Mouse (Mus musculus) layer of hippocampus, adult 18-20 months (tissue): ENCODE data around the gene Atp2b2. TPM values are rescaled to one million over a fixed set of nuclear protein-coding genes. Genes with fewer than 3 reads are reported as not detected.
A peak's percentile ranks its signal among the peaks of the same experiment; 100 is the strongest.

Source experiments
- DNase-seq, 2 experiments: peaks; one replicate each; pipeline ENCODE4 v3.0.0; 2022; ENCODE audit warnings: low spot score in 2 of 2
- long read RNA-seq: library from polyadenylated mRNA; stranded (forward); transcript quantifications from one replicate; pipeline ENCODE4 v2.0.0, GENCODE M21; 2021
- total RNA-seq, 2 experiments: library from RNA; stranded (reverse); gene quantifications; 2 replicates each; pipeline ENCODE4 v1.2.3; 2021

Atp2b2 gene
- 100 to 1,000 TPM; 313 to 326 TPM for total RNA-seq
- long read RNA-seq, full-length matches to known transcripts = 278 of 484 reads
- long read RNA-seq, partial matches to known transcripts = 90 of 484 reads
- long read RNA-seq, other reads (novel, unspliced or antisense) = 116 of 484 reads

- DNase-seq = no peak
These were observed at the start of gene Atp2b2 for GRCm38 (mm10) chr6:114042332-114042731. Gene Atp2b2 (minus strand): TSS chr6:114042613.

GRCm38 (mm10) chr6:114089626-114090025, 47.2 kb upstream of the Atp2b2 start:
- DNase-seq = peak; percentile 55 to 89

GRCm38 (mm10) chr6:114087106-114087505, 44.7 kb upstream of the Atp2b2 start:
- DNase-seq = no peak

GRCm38 (mm10) chr6:114078556-114078955, 36.1 kb upstream of the Atp2b2 start:
- no peak for DNase-seq

GRCm38 (mm10) chr6:114076560-114076959, 34.1 kb upstream of the Atp2b2 start:
- DNase-seq = peak; percentile 67 to 85

GRCm38 (mm10) chr6:114076061-114076460, 33.6 kb upstream of the Atp2b2 start:
- no peak for DNase-seq

GRCm38 (mm10) chr6:114074929-114075328, 32.5 kb upstream of the Atp2b2 start:
- DNase-seq = no peak

- no peak for DNase-seq
These were observed 31.8 kb upstream of the Atp2b2 start for GRCm38 (mm10) chr6:114074256-114074655.

- peak in 1 of 2 experiments; percentile 79 for DNase-seq
These were observed 29.2 kb upstream of the Atp2b2 start for GRCm38 (mm10) chr6:114071564-114071963.

- DNase-seq = peak in 1 of 2 experiments; percentile 57
These were observed 20.7 kb upstream of the Atp2b2 start for GRCm38 (mm10) chr6:114063100-114063499.

- DNase-seq = no peak
These were observed 20.3 kb upstream of the Atp2b2 start for GRCm38 (mm10) chr6:114062688-114063087.

- DNase-seq = no peak
These were observed 16.8 kb upstream of the Atp2b2 start for GRCm38 (mm10) chr6:114059206-114059605.

- no peak for DNase-seq
These were observed 15.8 kb upstream of the Atp2b2 start for GRCm38 (mm10) chr6:114058030-114058808.

GRCm38 (mm10) chr6:114055311-114055710, 12.9 kb upstream of the Atp2b2 start:
- DNase-seq = peak; percentile 56 to 88

- DNase-seq = no peak
These were observed 2.5 kb upstream of the Atp2b2 start for GRCm38 (mm10) chr6:114044962-114045361.

- no peak for DNase-seq
These were observed 423 bp upstream of the Atp2b2 start for GRCm38 (mm10) chr6:114042836-114043235.

GRCm38 (mm10) chr6:114041911-114042284, 515 bp downstream of the Atp2b2 start:
- no peak for DNase-seq

- DNase-seq = peak in 1 of 2 experiments; percentile 62
These were observed 1.1 kb downstream of the Atp2b2 start for GRCm38 (mm10) chr6:114041097-114041910.

GRCm38 (mm10) chr6:114035704-114036103, 6.7 kb downstream of the Atp2b2 start:
- no peak for DNase-seq

GRCm38 (mm10) chr6:114032822-114033221, 9.6 kb downstream of the Atp2b2 start:
- DNase-seq = peak; percentile 53 to 81

GRCm38 (mm10) chr6:114023794-114024193, 18.6 kb downstream of the Atp2b2 start:
- no peak for DNase-seq

GRCm38 (mm10) chr6:114022104-114022503, 20.3 kb downstream of the Atp2b2 start:
- DNase-seq = peak in 1 of 2 experiments; percentile 71
